Comparison of ENCODE assay signal across 9 mouse cellular contexts in the genomic region with DNA sequence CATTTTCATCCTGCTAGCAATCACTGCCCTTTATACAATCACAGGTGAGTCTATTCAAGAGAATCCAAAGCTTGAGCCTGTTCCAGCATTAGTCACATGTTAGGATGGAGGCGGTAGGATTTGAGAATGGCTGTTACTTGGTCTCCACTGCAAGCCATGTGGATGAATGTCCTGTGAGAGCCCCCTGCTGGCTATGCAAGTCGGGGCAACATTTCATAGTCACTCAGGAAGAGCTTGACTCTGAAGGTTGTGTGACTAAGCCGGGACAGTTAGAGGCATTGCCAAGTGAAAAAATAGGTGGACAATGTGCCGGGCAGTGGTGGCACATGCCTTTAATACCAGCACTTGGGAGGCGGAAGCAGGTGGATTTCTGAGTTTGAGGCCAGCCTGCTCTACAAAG. TPM values are rescaled to one million over a fixed set of nuclear protein-coding genes. Genes with fewer than 3 reads are reported as not detected.
DNase-seq lines count a peak whose midpoint lies in the region; ATAC-seq and TF ChIP-seq lines count a peak whose summit lies in the region.
"Had no signal": no experiment of that assay in that cellular context is flagged by ENCODE, and none has a peak within 500 bp of the region (broad histone marks: within the 10 kb centered on the region; RNA-seq: fewer than 3 reads in every experiment).

No protein-coding gene starts in this region.

- no peak overlapping the region for H3K4me2 ChIP-seq in heart, embryonic 11.5 days
- H3K4me2 ChIP-seq in lung, postnatal 0 days (replicated peaks; ENCODE audit: low read depth, low read length) = no peak overlapping the region
- H3K4me2 ChIP-seq: liver, embryonic 15.5 days had no signal

- no peaks in the 10 kb centered on the region for H3K9me3 ChIP-seq in heart, embryonic 11.5 days (replicated peaks; ENCODE audit: control insufficient read depth, low read length)
- no peaks in the 10 kb centered on the region for H3K9me3 ChIP-seq in lung, postnatal 0 days (ENCODE audit: low read length)
- H3K9me3 ChIP-seq: liver, embryonic 15.5 days had no signal

- ATAC-seq in heart, embryonic 11.5 days (replicated peaks; ENCODE audit: insufficient number of reproducible peaks, low FRiP score, low TSS enrichment) = no peak
- ATAC-seq in lung, postnatal 0 days = no peak
- ATAC-seq in erythroblast, adult 5-6 weeks (replicated peaks; ENCODE audit: low FRiP score, poor library complexity, severe bottlenecking) = no peak

- no peaks in the 10 kb centered on the region; the same call in 1 of the 2 replicates for H3K27me3 ChIP-seq in heart, embryonic 11.5 days (ENCODE audit: control insufficient read depth, insufficient read depth, low read length)
- no peaks in the 10 kb centered on the region; the same call in 1 of the 2 replicates for H3K27me3 ChIP-seq in thymus, adult 2 months (ENCODE audit: control insufficient read depth, insufficient read depth, low read length)
- H3K27me3 ChIP-seq in lung, postnatal 0 days (replicated peaks; ENCODE audit: insufficient read depth, low read length) = no peaks in the 10 kb centered on the region

- H3K4me3 ChIP-seq in heart, embryonic 11.5 days (ENCODE audit: low read depth, low read length) = no peak overlapping the region
- no peak overlapping the region for H3K4me3 ChIP-seq in thymus, adult 2 months (ENCODE audit: control insufficient read depth, insufficient read depth, low read length)
- no peak overlapping the region for H3K4me3 ChIP-seq in lung, postnatal 0 days (ENCODE audit: low read depth, low read length)
- H3K4me3 ChIP-seq: liver, embryonic 15.5 days had no signal

- WGBS in heart, embryonic 11.5 days (ENCODE audit: insufficient replicate concordance) = 39% methylated on average over 5 of the region's 5 CpGs
- 27% methylated on average over 5 of the region's 5 CpGs for WGBS in thymus, adult 2 months
- 39% methylated on average over 5 of the region's 5 CpGs for WGBS in lung, postnatal 0 days

- peak; percentile 9 to 11 for DNase-seq in heart, adult 18-20 months
- DNase-seq in thymus, adult 2 months = peak; percentile 8
- DNase-seq in thymus, adult 18-20 months = no peak
- peak; percentile 54 for DNase-seq in embryo, embryonic 10 days (ENCODE audit: low spot score)
- DNase-seq in lung, postnatal 0 days (ENCODE audit: low spot score) = peak; percentile 50
- DNase-seq in layer of hippocampus, adult 9-10 months (ENCODE audit: low spot score) = no peak

- no peak overlapping the region for H3K9ac ChIP-seq in heart, embryonic 11.5 days (ENCODE audit: low read depth, low read length)
- H3K9ac ChIP-seq in lung, postnatal 0 days (replicated peaks; ENCODE audit: low read depth) = no peak overlapping the region
- H3K9ac ChIP-seq: liver, embryonic 15.5 days had no signal

- no peak for TF ChIP-seq CTCF in thymus, adult 2 months (IDR thresholded peaks at IDR 0.05; ENCODE audit: borderline replicate concordance, control insufficient read depth, extremely low read depth, insufficient read depth, low read length, poor library complexity)
- TF ChIP-seq CTCF in lung, postnatal 0 days (IDR thresholded peaks at IDR 0.05) = peak; percentile 70

- TF ChIP-seq POLR2A in thymus, adult 2 months (IDR thresholded peaks at IDR 0.05; ENCODE audit: control insufficient read depth, extremely low read depth, insufficient read depth, low read length, poor library complexity) = no peak

- no peaks in the 10 kb centered on the region for H3K36me3 ChIP-seq in heart, embryonic 11.5 days (ENCODE audit: control insufficient read depth, insufficient read depth, low read length)
- no peaks in the 10 kb centered on the region for H3K36me3 ChIP-seq in thymus, adult 2 months (ENCODE audit: control insufficient read depth, insufficient read depth, low read length)
- H3K36me3 ChIP-seq in lung, postnatal 0 days (ENCODE audit: insufficient read depth, low read length) = no peaks in the 10 kb centered on the region
- H3K36me3 ChIP-seq: liver, embryonic 15.5 days had no signal

- H3K27ac ChIP-seq in heart, embryonic 11.5 days (ENCODE audit: low read depth, low read length) = no peak overlapping the region
- no peak overlapping the region for H3K27ac ChIP-seq in thymus, adult 2 months (ENCODE audit: control insufficient read depth, insufficient read depth, low read length)
- H3K27ac ChIP-seq in lung, postnatal 0 days (ENCODE audit: low read length) = no peak overlapping the region
- H3K27ac ChIP-seq: liver, embryonic 15.5 days had no signal

- TF ChIP-seq EP300 in lung, postnatal 0 days (IDR thresholded peaks at IDR 0.05) = no peak

- H3K4me1 ChIP-seq in heart, embryonic 11.5 days (ENCODE audit: control insufficient read depth, insufficient read depth, low read length) = no peaks in the 10 kb centered on the region
- H3K4me1 ChIP-seq in thymus, adult 2 months (replicated peaks; ENCODE audit: control insufficient read depth, insufficient read depth, low read length) = no peaks in the 10 kb centered on the region
- H3K4me1 ChIP-seq in lung, postnatal 0 days (ENCODE audit: insufficient read depth, low read depth, low read length) = no peaks in the 10 kb centered on the region
- H3K4me1 ChIP-seq: liver, embryonic 15.5 days had no signal

RNA-seq across cellular contexts. Expression of a gene that starts 40.0 kb away (rescaled TPM):
- total RNA-seq in heart, adult 18-20 months (2021) = under 1 TPM; 0.20 to 0.21 TPM
- not detected in 2 replicates for polyA plus RNA-seq in heart, embryonic 11.5 days (2014; fragmentation: Nextera tagmentation; extraction: Ambion mirVana)
- 0.32 and 0.47 TPM in 2 replicates for polyA plus RNA-seq in thymus, adult 2 months (2012; rRNA removed)
- polyA plus RNA-seq in lung, postnatal 0 days (2015; fragmentation: Nextera tagmentation; extraction: Ambion mirVana) = 2.2 and 5.4 TPM in 2 replicates
- not detected in 2 replicates for total RNA-seq in erythroblast, adult 5-6 weeks (2015; ENCODE audit: low replicate concordance)
- total RNA-seq in erythroblast, adult 5-6 weeks (2017; ENCODE audit: low replicate concordance) = not detected in 2 replicates

Comparison
In these comparisons a context has a peak if more than half of its experiments do, and no peak if none do; other contexts are left out.
1. DNase-seq: peak in heart, adult 18-20 months (2 of 2), thymus, adult 2 months (single experiment), embryo, embryonic 10 days (single experiment) and lung, postnatal 0 days (single experiment); none in thymus, adult 18-20 months (0 of 2) and layer of hippocampus, adult 9-10 months (single experiment).